Mouse (Mus musculus): ENCODE results near the gene Rapsn. TPM values are rescaled to one million over a fixed set of nuclear protein-coding genes. Genes with fewer than 3 reads are reported as not detected.
"Not testable (repeated sequence)": the region's sequence is repeated elsewhere in the genome, so short reads cannot be mapped to it uniquely, and the experiment has no call there.

Gene Rapsn
- total and polyA plus RNA-seq, 3 experiments = 1.8 to 3.7 (median 3.4) TPM

- Histone ChIP-seq H3K4me1 (ENCODE audit: insufficient read depth, low read depth, low read length) (peaks cover 19% of the 10 kb centered on the region), H3K27me3 (ENCODE audit: insufficient read depth, low read length) (no peaks in the 10 kb centered on the region), H3K36me3 (replicated peaks) (peaks cover 79% of the 10 kb centered on the region), H3K4me3 (ENCODE audit: low read depth, low read length) (no peak overlapping the region), H3K9me3 (replicated peaks) (no peaks in the 10 kb centered on the region)
- ATAC-seq (ENCODE audit: extremely low read depth, insufficient number of reproducible peaks, low FRiP score, poor library complexity, severe bottlenecking) (no peak), DNase-seq (ENCODE audit: low spot score) (no peak)
- no peak for TF ChIP-seq GATA2 (IDR thresholded peaks at IDR 0.05; ENCODE audit: borderline replicate concordance, low read depth, low read length)
- no peak for TF ChIP-seq GATA1 (IDR thresholded peaks at IDR 0.05; ENCODE audit: borderline replicate concordance, low read length)
- TF ChIP-seq TAL1 (conservative IDR thresholded peaks at IDR 0.05; ENCODE audit: low read depth, low read length) = no peak
- no peak for TF ChIP-seq POLR2AphosphoS5 (IDR thresholded peaks at IDR 0.05; ENCODE audit: insufficient replicate concordance, low read depth, low read length)
- TF ChIP-seq CTCF (IDR thresholded peaks at IDR 0.05; ENCODE audit: low read depth, low read length) = no peak
Measured at GRCm38 (mm10) chr2:91019911-91020310, 15.5 kb upstream of the Rapsn start.

GRCm38 (mm10) chr2:91022266-91022665, 13.2 kb upstream of the Rapsn start:
- DNase-seq (ENCODE audit: low spot score); H3K27me3 ChIP-seq (ENCODE audit: insufficient read depth, low read length); H3K4me3 ChIP-seq (ENCODE audit: low read depth, low read length); H3K9me3 ChIP-seq (replicated peaks); ATAC-seq (ENCODE audit: extremely low read depth, insufficient number of reproducible peaks, low FRiP score, poor library complexity, severe bottlenecking): not testable (repeated sequence)
- peaks cover 65% of the 10 kb centered on the region for H3K36me3 ChIP-seq (replicated peaks)
- peaks cover 41% of the 10 kb centered on the region for H3K4me1 ChIP-seq (ENCODE audit: insufficient read depth, low read depth, low read length)

GRCm38 (mm10) chr2:91023131-91023530, 12.3 kb upstream of the Rapsn start:
- ATAC-seq (ENCODE audit: extremely low read depth, insufficient number of reproducible peaks, low FRiP score, poor library complexity, severe bottlenecking) (no peak), DNase-seq (ENCODE audit: low spot score) (no peak)
- no peak overlapping the region for H3K4me3 ChIP-seq (ENCODE audit: low read depth, low read length)
- H3K27me3 ChIP-seq (ENCODE audit: insufficient read depth, low read length) = no peaks in the 10 kb centered on the region
- peaks cover 45% of the 10 kb centered on the region for H3K4me1 ChIP-seq (ENCODE audit: insufficient read depth, low read depth, low read length)
- H3K9me3 ChIP-seq (replicated peaks) = no peaks in the 10 kb centered on the region
- TF ChIP-seq POLR2AphosphoS5 (IDR thresholded peaks at IDR 0.05; ENCODE audit: insufficient replicate concordance, low read depth, low read length) = no peak
- no peak for TF ChIP-seq GATA2 (IDR thresholded peaks at IDR 0.05; ENCODE audit: borderline replicate concordance, low read depth, low read length)
- no peak for TF ChIP-seq GATA1 (IDR thresholded peaks at IDR 0.05; ENCODE audit: borderline replicate concordance, low read length)
- TF ChIP-seq TAL1 (conservative IDR thresholded peaks at IDR 0.05; ENCODE audit: low read depth, low read length) = no peak
- TF ChIP-seq CTCF (IDR thresholded peaks at IDR 0.05; ENCODE audit: low read depth, low read length) = no peak
- peaks cover 56% of the 10 kb centered on the region for H3K36me3 ChIP-seq (replicated peaks)

GRCm38 (mm10) chr2:91023956-91024355, 11.5 kb upstream of the Rapsn start:
- no peaks in the 10 kb centered on the region for H3K27me3 ChIP-seq (ENCODE audit: insufficient read depth, low read length)
- no peak overlapping the region for H3K4me3 ChIP-seq (ENCODE audit: low read depth, low read length)
- H3K9me3 ChIP-seq (replicated peaks) = no peaks in the 10 kb centered on the region
- H3K4me1 ChIP-seq (ENCODE audit: insufficient read depth, low read depth, low read length) = peaks cover 53% of the 10 kb centered on the region
- ATAC-seq (ENCODE audit: extremely low read depth, insufficient number of reproducible peaks, low FRiP score, poor library complexity, severe bottlenecking) (no peak), DNase-seq (ENCODE audit: low spot score) (no peak)
- H3K36me3 ChIP-seq (replicated peaks) = peaks cover 49% of the 10 kb centered on the region
- TF ChIP-seq GATA2 (IDR thresholded peaks at IDR 0.05; ENCODE audit: borderline replicate concordance, low read depth, low read length) (no peak), POLR2AphosphoS5 (IDR thresholded peaks at IDR 0.05; ENCODE audit: insufficient replicate concordance, low read depth, low read length) (no peak), TAL1 (conservative IDR thresholded peaks at IDR 0.05; ENCODE audit: low read depth, low read length) (no peak), CTCF (IDR thresholded peaks at IDR 0.05; ENCODE audit: low read depth, low read length) (no peak), GATA1 (IDR thresholded peaks at IDR 0.05; ENCODE audit: borderline replicate concordance, low read length) (no peak)

- Histone ChIP-seq H3K4me3 (ENCODE audit: low read depth, low read length) (no peak overlapping the region), H3K9me3 (replicated peaks) (no peaks in the 10 kb centered on the region), H3K4me1 (ENCODE audit: insufficient read depth, low read depth, low read length) (peaks cover 57% of the 10 kb centered on the region), H3K27me3 (ENCODE audit: insufficient read depth, low read length) (no peaks in the 10 kb centered on the region), H3K36me3 (replicated peaks) (peaks cover 42% of the 10 kb centered on the region)
- no peak for DNase-seq (ENCODE audit: low spot score)
- TF ChIP-seq GATA2 (IDR thresholded peaks at IDR 0.05; ENCODE audit: borderline replicate concordance, low read depth, low read length) = no peak
- TF ChIP-seq POLR2AphosphoS5 (IDR thresholded peaks at IDR 0.05; ENCODE audit: insufficient replicate concordance, low read depth, low read length) = no peak
- no peak for TF ChIP-seq CTCF (IDR thresholded peaks at IDR 0.05; ENCODE audit: low read depth, low read length)
- TF ChIP-seq GATA1 (IDR thresholded peaks at IDR 0.05; ENCODE audit: borderline replicate concordance, low read length) = no peak
- TF ChIP-seq TAL1 (conservative IDR thresholded peaks at IDR 0.05; ENCODE audit: low read depth, low read length) = no peak
- no peak for ATAC-seq (ENCODE audit: extremely low read depth, insufficient number of reproducible peaks, low FRiP score, poor library complexity, severe bottlenecking)
Measured at GRCm38 (mm10) chr2:91025081-91025516, 10.3 kb upstream of the Rapsn start.

- 0 out of 2 replicates have a peak, but pooled peaks have one; percentile 1 for ATAC-seq (ENCODE audit: extremely low read depth, insufficient number of reproducible peaks, low FRiP score, poor library complexity, severe bottlenecking)
- TF ChIP-seq POLR2AphosphoS5 (IDR thresholded peaks at IDR 0.05; ENCODE audit: insufficient replicate concordance, low read depth, low read length) = no peak
- TF ChIP-seq GATA2 (IDR thresholded peaks at IDR 0.05; ENCODE audit: borderline replicate concordance, low read depth, low read length) = no peak
- no peak for TF ChIP-seq TAL1 (conservative IDR thresholded peaks at IDR 0.05; ENCODE audit: low read depth, low read length)
- no peak for TF ChIP-seq GATA1 (IDR thresholded peaks at IDR 0.05; ENCODE audit: borderline replicate concordance, low read length)
- no peak for TF ChIP-seq CTCF (IDR thresholded peaks at IDR 0.05; ENCODE audit: low read depth, low read length)
- H3K4me1 ChIP-seq (ENCODE audit: insufficient read depth, low read depth, low read length) = peaks cover 63% of the 10 kb centered on the region
- no peak for DNase-seq (ENCODE audit: low spot score)
- peaks cover 31% of the 10 kb centered on the region for H3K36me3 ChIP-seq (replicated peaks)
- H3K9me3 ChIP-seq (replicated peaks) = no peaks in the 10 kb centered on the region
- H3K27me3 ChIP-seq (ENCODE audit: insufficient read depth, low read length) = no peaks in the 10 kb centered on the region
- peak overlapping the region; percentile 59; the same call in 1 of the 2 replicates for H3K4me3 ChIP-seq (ENCODE audit: low read depth, low read length)
Measured at GRCm38 (mm10) chr2:91026491-91026890, 8.9 kb upstream of the Rapsn start.
